Mouse (Mus musculus): ENCODE measurements at regions not wholly inside any gene's neighbourhood (a gene's known extent, or its start where the extent isn't known, plus 50 kb on each side); places are given as distances from the start of the nearest gene placed in this dataset.

- DNase-seq (ENCODE audit: low read depth, low spot score) = no peak
Observed at GRCm38 (mm10) chr19:60148313-60148965, 78.1 kb downstream of the Fam204a start.

- DNase-seq (ENCODE audit: low read depth, low spot score) = no peak
Observed at GRCm38 (mm10) chr19:60146451-60147190, 79.9 kb downstream of the Fam204a start.

- no peak for DNase-seq (ENCODE audit: low read depth, low spot score)
Observed at GRCm38 (mm10) chr19:60145242-60145641, 81.3 kb downstream of the Fam204a start.

- peak; percentile 87 for DNase-seq (ENCODE audit: low read depth, low spot score)
Observed at GRCm38 (mm10) chr19:60144336-60144989, 82.0 kb downstream of the Fam204a start.

GRCm38 (mm10) chr19:60138881-60139280, 87.6 kb downstream of the Fam204a start:
- DNase-seq (ENCODE audit: low read depth, low spot score) = no peak

- DNase-seq (ENCODE audit: low read depth, low spot score) = no peak
Observed at GRCm38 (mm10) chr19:60136491-60136890, 90.0 kb downstream of the Fam204a start.

- DNase-seq (ENCODE audit: low read depth, low spot score) = no peak
Observed at GRCm38 (mm10) chr19:60134447-60135328, 91.8 kb downstream of the Fam204a start.

GRCm38 (mm10) chr19:60129635-60130034, 96.9 kb downstream of the Fam204a start:
- DNase-seq (ENCODE audit: low read depth, low spot score) = no peak

- no peak for DNase-seq (ENCODE audit: low read depth, low spot score)
Observed at GRCm38 (mm10) chr19:60124638-60125037, 101.9 kb downstream of the Fam204a start.

- no peak for DNase-seq (ENCODE audit: low read depth, low spot score)
Observed at GRCm38 (mm10) chr19:60120917-60121316, 105.6 kb downstream of the Fam204a start.

- DNase-seq (ENCODE audit: low read depth, low spot score) = no peak
Observed at GRCm38 (mm10) chr19:60119051-60119450, 107.5 kb downstream of the Fam204a start.

- DNase-seq (ENCODE audit: low read depth, low spot score) = no peak
Observed at GRCm38 (mm10) chr19:60113666-60114388, 112.7 kb downstream of the Fam204a start.

GRCm38 (mm10) chr19:60110278-60110677, 116.2 kb downstream of the Fam204a start:
- no peak for DNase-seq (ENCODE audit: low read depth, low spot score)

- DNase-seq (ENCODE audit: low read depth, low spot score) = no peak
Observed at GRCm38 (mm10) chr19:60109488-60109887, 117.0 kb downstream of the Fam204a start.

GRCm38 (mm10) chr19:60097915-60098314, 128.6 kb downstream of the Fam204a start:
- DNase-seq (ENCODE audit: low read depth, low spot score) = no peak

- DNase-seq (ENCODE audit: low read depth, low spot score) = no peak
Observed at GRCm38 (mm10) chr19:60074986-60075385, 131.5 kb upstream of the Rab11fip2 start.

- DNase-seq (ENCODE audit: low read depth, low spot score) = no peak
Observed at GRCm38 (mm10) chr19:60073328-60073727, 129.9 kb upstream of the Rab11fip2 start.

- no peak for DNase-seq (ENCODE audit: low read depth, low spot score)
Observed at GRCm38 (mm10) chr19:60066183-60066582, 122.7 kb upstream of the Rab11fip2 start.

- DNase-seq (ENCODE audit: low read depth, low spot score) = no peak
Observed at GRCm38 (mm10) chr19:60055121-60055874, 111.8 kb upstream of the Rab11fip2 start.

- DNase-seq (ENCODE audit: low read depth, low spot score) = no peak
Observed at GRCm38 (mm10) chr19:60051151-60051550, 107.7 kb upstream of the Rab11fip2 start.

All from embryo, embryonic 11.5 days (tissue).